Mouse (Mus musculus) midbrain, embryonic 10.5 days (tissue): Measurements from ENCODE around the gene Asb5. TPM values are rescaled to one million over a fixed set of nuclear protein-coding genes. Genes with fewer than 3 reads are reported as not detected.
A peak's percentile ranks its signal among the peaks of the same experiment; 100 is the strongest.
"Not testable (repeated sequence)": the region's sequence is repeated elsewhere in the genome, so short reads cannot be mapped to it uniquely, and the experiment has no call there.

Source experiments
- DNase-seq: peaks from one replicate; pipeline ENCODE4 v3.0.0-alpha.2; 2017; ENCODE audit warnings: low spot score
- H3K27ac ChIP-seq: fragments of 300-500 bp; sonication (generic); replicated peaks from 2 replicates; pipeline ENCODE4 v1.5.1; 2016; ENCODE audit warnings: mild to moderate bottlenecking
- H3K27me3 ChIP-seq: fragments of 300-500 bp; sonication (generic); 2 replicates; pipeline ENCODE4 v1.6.1; 2016; ENCODE audit warnings: low read depth, mild to moderate bottlenecking; ENCODE audit not compliant: poor library complexity, severe bottlenecking
- H3K36me3 ChIP-seq: fragments of 300-500 bp; sonication (generic); 2 replicates; pipeline ENCODE4 v1.6.1; 2016; ENCODE audit warnings: mild to moderate bottlenecking, moderate library complexity
- H3K4me1 ChIP-seq: fragments of 300-500 bp; sonication (generic); 2 replicates; pipeline ENCODE4 v1.6.1; 2016
- H3K4me3 ChIP-seq: fragments of 300-500 bp; sonication (generic); 2 replicates; pipeline ENCODE4 v1.5.1; 2016; ENCODE audit warnings: mild to moderate bottlenecking, moderate library complexity
- H3K9me3 ChIP-seq: fragments of 300-500 bp; sonication (generic); replicated peaks from 2 replicates; pipeline ENCODE4 v1.6.1; 2016; ENCODE audit warnings: mild to moderate bottlenecking
- WGBS: fragments of 180-500 bp; shearing (Covaris S2); methylation state at CpG from one replicate; pipeline ENCODE4 v1.1.7; 2016; 5-methylcytosine and 5-hydroxymethylcytosine counted together
- polyA plus RNA-seq: library from polyadenylated mRNA; unstranded; fragments of >200 nt; fragmentation: Nextera tagmentation; extraction: Ambion mirVana; gene quantifications from 2 replicates; pipeline ENCODE4 v1.2.1, GENCODE M21; 2016

The Asb5 gene
- polyA plus RNA-seq, 1 experiment from 2014 or later: 3.7 TPM

- peak overlapping the region; percentile 53 for H3K4me3 ChIP-seq
- 3% methylated on average over 10 of the region's 10 CpGs for WGBS
- peak overlapping the region; percentile 63 for H3K27ac ChIP-seq
These were observed 20.1 kb upstream of the Asb5 start for GRCm38 (mm10) chr8:54509221-54509721.

DNA sequence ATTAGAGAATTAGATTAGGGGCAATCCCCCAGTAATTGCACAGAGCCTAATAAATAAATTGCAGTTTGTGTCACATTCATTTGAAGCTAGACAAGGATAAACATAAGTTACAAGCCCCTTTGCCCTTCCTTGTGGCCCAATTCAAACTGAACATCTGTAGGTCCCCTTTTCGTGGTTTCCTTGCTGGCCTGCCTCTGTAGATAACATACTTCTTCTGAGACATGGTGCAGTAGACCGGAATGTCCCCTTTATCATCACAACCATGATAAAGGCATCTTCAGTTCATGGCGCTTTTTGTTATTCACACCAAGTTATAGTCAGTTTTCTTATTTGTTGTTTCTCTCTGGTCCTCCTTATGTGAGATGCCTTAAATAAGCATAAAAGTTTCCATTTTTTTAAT, 17.6 kb upstream of the Asb5 start:
- H3K27ac ChIP-seq: no peak overlapping the region
- H3K4me1 ChIP-seq: peaks cover 12% of the 10 kb centered on the region
- 90% methylated on average over 3 of the region's 3 CpGs for WGBS
- no peaks in the 10 kb centered on the region for H3K27me3 ChIP-seq
- H3K9me3 ChIP-seq: no peaks in the 10 kb centered on the region
- no peaks in the 10 kb centered on the region; the same call in 1 of the 2 replicates for H3K36me3 ChIP-seq
- no peak overlapping the region for H3K4me3 ChIP-seq
- DNase-seq: no peak

More at GRCm38 (mm10) chr8:54509221-54509721, 20.1 kb upstream of the Asb5 start:
- Histone ChIP-seq H3K4me1 (peaks cover 12% of the 10 kb centered on the region), H3K9me3 (no peaks in the 10 kb centered on the region), H3K27me3 (no peaks in the 10 kb centered on the region), H3K36me3 (no peaks in the 10 kb centered on the region)
- DNase-seq: peak; percentile 19

GRCm38 (mm10) chr8:54512200-54512599, 17.2 kb upstream of the Asb5 start:
- peaks cover 12% of the 10 kb centered on the region for H3K4me1 ChIP-seq
- H3K4me3 ChIP-seq, H3K27ac ChIP-seq, DNase-seq, H3K9me3 ChIP-seq, H3K27me3 ChIP-seq, H3K36me3 ChIP-seq: not testable (repeated sequence)
- WGBS: 92% methylated on average over 5 of the region's 5 CpGs

DNA sequence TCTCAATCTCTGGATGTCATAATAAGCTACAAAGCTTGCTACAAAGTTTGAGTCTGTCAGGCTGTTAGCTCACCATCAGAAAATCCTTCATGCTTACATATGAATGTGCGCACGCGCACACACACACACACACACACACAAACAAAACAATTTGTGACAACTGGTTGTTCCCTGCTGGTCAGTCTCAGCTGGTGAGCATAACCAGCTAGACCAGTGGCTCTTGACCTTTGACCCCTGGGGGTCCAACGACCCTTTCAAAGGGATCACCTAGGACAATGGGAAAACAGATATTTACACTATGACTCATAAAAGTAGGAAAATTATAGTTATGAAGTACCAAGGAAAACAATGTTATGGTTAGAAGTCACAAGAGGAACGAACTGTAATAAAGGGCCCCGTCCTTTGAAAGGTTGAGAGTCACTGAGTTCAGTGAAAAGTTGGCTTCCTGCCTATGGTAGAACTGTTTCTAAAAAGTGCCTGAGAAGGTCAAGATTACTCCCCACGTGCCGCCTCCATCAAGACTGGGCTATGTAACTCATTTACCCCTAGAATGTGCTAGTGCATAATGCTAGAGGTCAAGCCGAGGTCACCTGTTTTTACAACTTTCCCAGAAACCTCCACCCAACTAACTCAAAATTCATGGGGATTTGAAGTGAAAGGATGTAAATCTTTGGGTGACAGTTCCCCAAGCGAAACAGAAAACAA, 10.5 kb upstream of the Asb5 start:
- Histone ChIP-seq H3K4me3 (no peak overlapping the region), H3K27ac (no peak overlapping the region), H3K36me3 (peaks cover 35% of the 10 kb centered on the region), H3K9me3 (no peaks in the 10 kb centered on the region), H3K27me3 (no peaks in the 10 kb centered on the region), H3K4me1 (peaks cover 11% of the 10 kb centered on the region)
- WGBS: 84% methylated on average over 10 of the region's 10 CpGs
- DNase-seq: no peak

- DNase-seq: no peak
- H3K4me3 ChIP-seq: no peak overlapping the region
- peaks cover 11% of the 10 kb centered on the region for H3K4me1 ChIP-seq
- H3K27ac ChIP-seq: no peak overlapping the region
- H3K9me3 ChIP-seq: no peaks in the 10 kb centered on the region
- peaks cover 45% of the 10 kb centered on the region for H3K36me3 ChIP-seq
- H3K27me3 ChIP-seq: no peaks in the 10 kb centered on the region
- WGBS: 72% methylated on average over 4 of the region's 4 CpGs
These were observed 8.9 kb upstream of the Asb5 start for GRCm38 (mm10) chr8:54520516-54520915.

DNA sequence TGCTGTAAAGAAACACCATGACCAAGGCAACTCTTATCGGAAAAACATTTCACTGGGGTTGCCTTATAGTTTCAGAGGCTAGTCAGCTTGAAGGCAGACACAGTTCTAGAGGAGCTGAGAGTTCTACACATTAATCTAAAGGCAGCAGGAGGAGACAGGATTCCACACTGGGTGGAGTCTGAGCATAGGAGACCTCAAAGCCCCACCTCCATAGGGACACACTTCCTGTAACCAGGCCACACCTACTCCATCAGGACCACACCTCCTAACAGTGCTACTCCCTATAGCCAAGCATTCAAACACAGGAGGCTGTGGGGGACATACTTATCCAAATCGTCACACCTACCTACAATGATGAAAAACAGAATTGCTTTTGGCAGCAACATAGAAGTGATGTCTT, 3.8 kb upstream of the Asb5 start:
- no peak for DNase-seq
- no peaks in the 10 kb centered on the region for H3K27me3 ChIP-seq
- H3K9me3 ChIP-seq: no peaks in the 10 kb centered on the region
- peaks cover 24% of the 10 kb centered on the region for H3K4me1 ChIP-seq
- H3K4me3 ChIP-seq: no peak overlapping the region
- no peak overlapping the region for H3K27ac ChIP-seq
- WGBS: 87% methylated on average over 2 of the region's 2 CpGs
- H3K36me3 ChIP-seq: peaks cover 62% of the 10 kb centered on the region

GRCm38 (mm10) chr8:54526700-54527099, 2.7 kb upstream of the Asb5 start:
- no peak overlapping the region for H3K4me3 ChIP-seq
- peaks cover 52% of the 10 kb centered on the region for H3K36me3 ChIP-seq
- peaks cover 22% of the 10 kb centered on the region for H3K4me1 ChIP-seq
- H3K27ac ChIP-seq: no peak overlapping the region
- DNase-seq: no peak
- 97% methylated on average over 6 of the region's 6 CpGs for WGBS
- H3K27me3 ChIP-seq: no peaks in the 10 kb centered on the region
- H3K9me3 ChIP-seq: no peaks in the 10 kb centered on the region

- 74% methylated on average over 7 of the region's 7 CpGs for WGBS
- no peaks in the 10 kb centered on the region for H3K9me3 ChIP-seq
- peak overlapping the region; percentile 91 for H3K4me3 ChIP-seq
- peaks cover 35% of the 10 kb centered on the region for H3K36me3 ChIP-seq
- peaks cover 22% of the 10 kb centered on the region for H3K4me1 ChIP-seq
- no peaks in the 10 kb centered on the region for H3K27me3 ChIP-seq
- no peak for DNase-seq
- no peak overlapping the region for H3K27ac ChIP-seq
These were observed 809 bp upstream of the Asb5 start for GRCm38 (mm10) chr8:54528571-54528970.

GRCm38 (mm10) chr8:54535172-54535571, 5.8 kb downstream of the Asb5 start:
- no peaks in the 10 kb centered on the region for H3K9me3 ChIP-seq
- no peak overlapping the region for H3K4me3 ChIP-seq
- 93% methylated on average over 5 of the region's 5 CpGs for WGBS
- no peak for DNase-seq
- H3K27ac ChIP-seq: no peak overlapping the region
- no peaks in the 10 kb centered on the region for H3K36me3 ChIP-seq
- peaks cover 4% of the 10 kb centered on the region; the same call in 1 of the 2 replicates for H3K4me1 ChIP-seq
- peaks cover 4% of the 10 kb centered on the region; the same call in 1 of the 2 replicates for H3K27me3 ChIP-seq

DNA sequence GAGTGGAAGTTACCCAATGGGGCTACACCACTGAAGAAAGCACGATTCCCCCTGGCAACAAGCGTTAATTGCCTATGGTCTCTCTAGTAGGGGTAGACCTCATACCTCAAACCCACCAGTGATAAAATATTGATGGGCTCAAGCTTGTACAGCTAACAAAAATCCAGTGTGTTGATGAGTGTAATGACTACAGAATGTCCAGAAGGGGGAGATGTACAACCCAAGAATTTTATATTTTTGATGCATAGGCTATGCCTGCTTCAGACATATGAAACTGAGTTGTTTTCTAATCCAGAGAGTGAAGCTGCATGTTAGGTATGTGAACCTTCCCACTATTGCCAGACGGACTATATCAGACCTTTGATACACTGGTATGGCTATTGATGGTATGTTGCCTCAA, 7.9 kb downstream of the Asb5 start:
- 96% methylated on average over 3 of the region's 3 CpGs for WGBS
- Histone ChIP-seq H3K27me3 (peaks cover 9% of the 10 kb centered on the region; the same call in 1 of the 2 replicates), H3K9me3 (no peaks in the 10 kb centered on the region), H3K4me1 (no peaks in the 10 kb centered on the region), H3K36me3 (no peaks in the 10 kb centered on the region), H3K27ac (no peak overlapping the region), H3K4me3 (no peak overlapping the region)
- no peak for DNase-seq

DNA sequence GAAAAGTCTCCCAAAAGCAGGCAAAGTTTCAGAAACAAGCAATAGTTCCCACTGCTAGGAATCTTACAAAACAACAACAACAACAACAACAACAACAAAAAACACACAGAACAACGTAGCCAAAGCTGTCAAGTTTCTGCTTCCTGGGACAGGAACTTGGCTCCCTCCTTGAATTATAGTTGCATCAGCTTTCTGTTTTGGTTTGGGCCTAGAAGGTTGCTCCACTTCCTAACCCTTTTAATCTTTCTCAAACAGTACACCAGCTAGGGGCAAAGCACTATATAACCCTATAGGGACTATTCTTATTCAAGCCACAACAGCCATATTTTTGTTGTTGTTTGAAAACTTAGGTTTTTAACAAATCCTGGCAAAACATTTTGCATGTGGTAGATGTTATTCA, 12.0 kb downstream of the Asb5 start:
- Histone ChIP-seq H3K9me3 (no peaks in the 10 kb centered on the region), H3K27ac (no peak overlapping the region), H3K36me3 (no peaks in the 10 kb centered on the region), H3K4me3 (no peak overlapping the region), H3K27me3 (peaks cover 27% of the 10 kb centered on the region), H3K4me1 (no peaks in the 10 kb centered on the region)
- WGBS: 85% methylated on average over 1 of the region's 1 CpGs
- DNase-seq: no peak

DNA sequence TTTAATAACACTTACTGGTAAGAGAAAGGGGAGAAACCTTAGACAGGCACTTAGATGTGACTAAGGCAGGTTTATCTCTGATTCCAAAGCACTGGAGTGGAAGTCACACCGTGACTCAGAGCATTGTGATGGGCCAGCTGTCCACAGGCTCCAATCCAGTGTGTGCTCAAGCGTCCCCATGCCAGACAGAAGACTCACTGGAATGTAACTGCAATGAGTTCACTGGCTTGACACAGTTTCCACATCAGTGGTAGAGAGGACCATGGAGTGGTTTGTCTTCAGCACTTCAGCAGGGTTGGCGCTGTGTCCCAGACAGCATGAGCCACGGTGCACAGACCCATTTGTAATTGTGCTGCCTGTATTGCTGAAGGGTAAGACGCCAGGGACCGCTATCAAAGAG, 19.0 kb downstream of the Asb5 start:
- no peak for DNase-seq
- 70% methylated on average over 6 of the region's 6 CpGs for WGBS
- Histone ChIP-seq H3K36me3 (no peaks in the 10 kb centered on the region), H3K9me3 (no peaks in the 10 kb centered on the region), H3K27ac (no peak overlapping the region), H3K27me3 (peaks cover 7% of the 10 kb centered on the region; the same call in 1 of the 2 replicates), H3K4me1 (no peaks in the 10 kb centered on the region), H3K4me3 (no peak overlapping the region)

- no peak for DNase-seq
- H3K4me1 ChIP-seq: no peaks in the 10 kb centered on the region
- no peaks in the 10 kb centered on the region for H3K36me3 ChIP-seq
- no peaks in the 10 kb centered on the region for H3K9me3 ChIP-seq
- H3K4me3 ChIP-seq: no peak overlapping the region
- no peaks in the 10 kb centered on the region for H3K27me3 ChIP-seq
- 94% methylated on average over 12 of the region's 12 CpGs for WGBS
- no peak overlapping the region for H3K27ac ChIP-seq
These were observed 20.7 kb downstream of the Asb5 start for GRCm38 (mm10) chr8:54550026-54550574.
